Mouse (Mus musculus) myocyte (in vitro differentiated cells): Measurements from ENCODE around the gene Batf3.

Experiments
- CEBPB ChIP-seq: IDR thresholded peaks from 2 replicates; pipeline ENCODE4 v1.6.1; 2011; ENCODE audit warnings: mild to moderate bottlenecking, moderate library complexity; ENCODE audit not compliant: poor library complexity, insufficient read depth, severe bottlenecking
- MAX ChIP-seq: IDR thresholded peaks from one replicate; pipeline ENCODE4 v1.6.1; 2011; ENCODE audit warnings: low read depth, mild to moderate bottlenecking, control low read depth
- MYOG ChIP-seq, 3 experiments: IDR thresholded peaks; one replicate each; pipeline ENCODE4 v1.6.1; 2011; ENCODE audit warnings: control low read depth in 2 of 3, low read depth in 2 of 3, mild to moderate bottlenecking in 2 of 3; ENCODE audit not compliant: insufficient read length in 2 of 3, control insufficient read depth in 1 of 3, insufficient read depth in 1 of 3
- POLR2A ChIP-seq: IDR thresholded peaks from one replicate; pipeline ENCODE4 v1.6.1; 2011; ENCODE audit warnings: low read depth, mild to moderate bottlenecking, control low read depth, moderate library complexity; ENCODE audit not compliant: insufficient read length
- SRF ChIP-seq: IDR thresholded peaks from one replicate; pipeline ENCODE4 v1.6.1; 2011; ENCODE audit warnings: low read depth; ENCODE audit not compliant: control insufficient read depth, insufficient read length
- TCF12 ChIP-seq: IDR thresholded peaks from one replicate; pipeline ENCODE4 v1.6.1; 2011; ENCODE audit warnings: mild to moderate bottlenecking, control low read depth; ENCODE audit not compliant: poor library complexity, insufficient read depth, severe bottlenecking
- TCF3 ChIP-seq: IDR thresholded peaks from one replicate; pipeline ENCODE4 v1.6.1; 2011; ENCODE audit warnings: low read depth, control low read depth; ENCODE audit not compliant: insufficient read length
- USF1 ChIP-seq: IDR thresholded peaks from one replicate; pipeline ENCODE4 v1.6.1; 2011; ENCODE audit warnings: low read depth, mild to moderate bottlenecking, control low read depth, moderate library complexity

GRCm38 (mm10) chr1:191135406-191135805 lies 37.8 kb downstream of the Batf3 start:
- TF ChIP-seq POLR2A = no peak
- TF ChIP-seq CEBPB = no peak
- TF ChIP-seq MYOG (IDR thresholded peaks at IDR 0.05; ENCODE audit: control insufficient read depth in 1 of 3, insufficient read depth in 1 of 3, insufficient read length in 2 of 3, low read depth in 2 of 3) = no peak
- TF ChIP-seq SRF = no peak
- TF ChIP-seq TCF12 = no peak
- TF ChIP-seq USF1 = no peak
- no peak for TF ChIP-seq MAX
- TF ChIP-seq TCF3 = no peak
